18 mouse cellular contexts compared by ENCODE assay signal in the genomic region with DNA sequence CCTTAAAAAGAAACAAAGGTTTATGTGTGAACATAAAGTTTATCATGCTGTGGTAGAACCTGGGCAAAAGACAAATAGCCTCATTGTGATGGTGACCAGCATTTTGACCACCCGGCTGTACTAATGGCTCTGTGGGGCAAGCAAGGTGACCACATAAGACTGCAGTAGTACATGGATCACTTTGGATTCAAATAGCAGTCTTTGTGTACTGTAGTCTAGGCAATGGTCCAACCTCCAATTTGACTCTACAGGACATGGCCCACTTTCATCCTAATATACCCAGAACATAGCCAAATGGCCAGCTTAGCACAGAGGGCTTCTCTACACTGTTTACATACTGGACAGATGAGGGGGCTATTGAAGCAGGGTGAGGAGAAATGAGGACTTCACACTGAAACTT.
A peak's percentile ranks its signal among the peaks of the same experiment; 100 is the strongest.
DNase-seq lines count a peak whose midpoint lies in the region; ATAC-seq and TF ChIP-seq lines count a peak whose summit lies in the region.
"Had no signal": no experiment of that assay in that cellular context is flagged by ENCODE, and none has a peak within 500 bp of the region (broad histone marks: within the 10 kb centered on the region; RNA-seq: fewer than 3 reads in every experiment).

No protein-coding gene starts in this region.

- DNase-seq in layer of hippocampus, adult 2 months (ENCODE audit: low spot score in 2 of 2): no peak
- no peak for DNase-seq in layer of hippocampus, postnatal 36 days
- DNase-seq in cerebellum, adult 11-12 months: peak; percentile 82
- peak; percentile 92 for DNase-seq in cerebellum, adult 9-10 months
- DNase-seq in left cerebral cortex, postnatal 36 days (ENCODE audit: low spot score in 2 of 2): no peak
- no peak for DNase-seq in gastrocnemius, adult 2 months
- DNase-seq: adrenal gland, postnatal 10 days; lung, adult 2 months; thymus, postnatal 25 days had no signal

- H3K27ac ChIP-seq in layer of hippocampus, adult 2 months: no peak overlapping the region; the same call in 1 of the 2 replicates
- no peak overlapping the region for H3K27ac ChIP-seq in limb, embryonic 15.5 days
- H3K27ac ChIP-seq in gastrocnemius, adult 2 months: no peak overlapping the region
- H3K27ac ChIP-seq: embryonic facial prominence, embryonic 13.5 days; heart, embryonic 13.5 days; hindbrain, embryonic 15.5 days; liver, embryonic 12.5 days had no signal

- H3K4me2 ChIP-seq in limb, embryonic 15.5 days: no peak overlapping the region
- H3K4me2 ChIP-seq: embryonic facial prominence, embryonic 13.5 days; heart, embryonic 13.5 days; hindbrain, embryonic 15.5 days; liver, embryonic 12.5 days had no signal

- ATAC-seq in limb, embryonic 15.5 days (ENCODE audit: insufficient number of reproducible peaks, low FRiP score, low TSS enrichment, low read depth): peak; percentile 35; the same call in 1 of the 2 replicates
- ATAC-seq: activated CD4-positive, CD25-positive, alpha-beta regulatory T cell, adult 4 months; intestine, postnatal 0 days; liver, embryonic 12.5 days; Patski had no signal

- no peaks in the 10 kb centered on the region for H3K27me3 ChIP-seq in limb, embryonic 15.5 days
- H3K27me3 ChIP-seq: embryonic facial prominence, embryonic 13.5 days; heart, embryonic 13.5 days; hindbrain, embryonic 15.5 days; liver, embryonic 12.5 days; megakaryocyte, embryonic 14.5 days; Patski had no signal

- no peaks in the 10 kb centered on the region for H3K4me1 ChIP-seq in limb, embryonic 15.5 days
- H3K4me1 ChIP-seq: embryonic facial prominence, embryonic 13.5 days; heart, embryonic 13.5 days; hindbrain, embryonic 15.5 days; liver, embryonic 12.5 days; megakaryocyte, embryonic 14.5 days had no signal

- H3K36me3 ChIP-seq in limb, embryonic 15.5 days: no peaks in the 10 kb centered on the region
- H3K36me3 ChIP-seq: embryonic facial prominence, embryonic 13.5 days; heart, embryonic 13.5 days; hindbrain, embryonic 15.5 days; liver, embryonic 12.5 days had no signal

- H3K4me3 ChIP-seq in layer of hippocampus, adult 2 months: no peak overlapping the region
- no peak overlapping the region for H3K4me3 ChIP-seq in limb, embryonic 15.5 days
- no peak overlapping the region for H3K4me3 ChIP-seq in gastrocnemius, adult 2 months
- H3K4me3 ChIP-seq: embryonic facial prominence, embryonic 13.5 days; heart, embryonic 13.5 days; hindbrain, embryonic 15.5 days; liver, embryonic 12.5 days; megakaryocyte, embryonic 14.5 days had no signal

- intact Hi-C loops in left cerebral cortex, postnatal 36 days (cut with DNase I): no loop called here
- intact Hi-C loops in gastrocnemius, adult 2 months (cut with DNase I): no loop called here

- TF ChIP-seq CTCF in layer of hippocampus, adult 2 months (conservative IDR thresholded peaks at IDR 0.05): 0 out of 2 replicates have a peak, but pooled peaks have one; percentile 9
- TF ChIP-seq CTCF in gastrocnemius, adult 2 months (IDR thresholded peaks at IDR 0.05): no peak

- WGBS in limb, embryonic 15.5 days: 78% methylated on average over 1 of the region's 1 CpGs

- no peak overlapping the region for H3K9ac ChIP-seq in limb, embryonic 15.5 days
- H3K9ac ChIP-seq: embryonic facial prominence, embryonic 13.5 days; heart, embryonic 13.5 days; hindbrain, embryonic 15.5 days; liver, embryonic 12.5 days had no signal

- no peaks in the 10 kb centered on the region for H3K9me3 ChIP-seq in limb, embryonic 15.5 days
- H3K9me3 ChIP-seq: embryonic facial prominence, embryonic 13.5 days; heart, embryonic 13.5 days; hindbrain, embryonic 15.5 days; liver, embryonic 12.5 days; megakaryocyte, embryonic 14.5 days had no signal

Comparison
In these comparisons a context has a peak if more than half of its experiments do, and no peak if none do; other contexts are left out.
1. DNase-seq: peak in cerebellum, adult 11-12 months (single experiment) and cerebellum, adult 9-10 months (single experiment); none in layer of hippocampus, adult 2 months (0 of 2), layer of hippocampus, postnatal 36 days (0 of 2), left cerebral cortex, postnatal 36 days (0 of 2) and gastrocnemius, adult 2 months (single experiment).